22 mouse cellular contexts compared by ENCODE assay signal in the genomic region with DNA sequence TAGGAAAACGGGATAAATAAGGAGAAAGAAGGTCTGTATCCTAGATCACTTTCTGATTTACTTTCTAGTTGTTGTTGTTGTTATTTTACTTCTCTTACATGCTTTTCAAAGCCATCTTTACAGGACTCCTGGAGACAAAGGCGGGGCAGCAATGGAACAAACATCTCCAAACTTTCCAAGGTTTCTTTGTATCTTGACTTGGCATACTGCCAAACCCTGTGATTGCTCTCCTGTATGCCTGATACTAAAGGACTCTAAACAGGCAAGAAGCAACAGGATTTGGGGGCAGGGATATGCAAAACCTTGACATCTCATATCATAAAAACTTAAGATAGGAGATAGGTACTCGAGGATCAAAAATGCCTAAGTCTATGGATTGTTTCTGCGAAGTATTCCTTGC. TPM values are rescaled to one million over a fixed set of nuclear protein-coding genes. Genes with fewer than 3 reads are reported as not detected.
A peak's percentile ranks its signal among the peaks of the same experiment; 100 is the strongest.
DNase-seq lines count a peak whose midpoint lies in the region; ATAC-seq and TF ChIP-seq lines count a peak whose summit lies in the region.
"Had no signal": no experiment of that assay in that cellular context is flagged by ENCODE, and none has a peak within 500 bp of the region (broad histone marks: within the 10 kb centered on the region; RNA-seq: fewer than 3 reads in every experiment).

No protein-coding gene starts in this region.

- ATAC-seq in heart, embryonic 16.5 days (replicated peaks; ENCODE audit: extremely low read depth, insufficient read depth, low FRiP score) = no peak
- no peak for ATAC-seq in lung, postnatal 0 days
- ATAC-seq in forebrain, embryonic 16.5 days = peak; percentile 26; the same call in 1 of the 2 replicates
- ATAC-seq: CD4-positive, CD25-positive, alpha-beta regulatory T cell, adult 4 months; hindbrain, embryonic 16.5 days had no signal

- no peaks in the 10 kb centered on the region for H3K36me3 ChIP-seq in heart, embryonic 16.5 days (ENCODE audit: control insufficient read depth, insufficient read depth)
- no peaks in the 10 kb centered on the region for H3K36me3 ChIP-seq in lung, postnatal 0 days (ENCODE audit: insufficient read depth, low read length)
- H3K36me3 ChIP-seq in forebrain, embryonic 16.5 days (ENCODE audit: control insufficient read depth, insufficient read depth) = no peaks in the 10 kb centered on the region
- H3K36me3 ChIP-seq: G1E had no signal

- H3K9me3 ChIP-seq in heart, embryonic 16.5 days (replicated peaks; ENCODE audit: control insufficient read depth, low read length) = no peaks in the 10 kb centered on the region
- no peaks in the 10 kb centered on the region for H3K9me3 ChIP-seq in lung, postnatal 0 days (ENCODE audit: low read length)
- no peaks in the 10 kb centered on the region for H3K9me3 ChIP-seq in forebrain, embryonic 16.5 days (ENCODE audit: control insufficient read depth, low read length)
- H3K9me3 ChIP-seq: embryonic facial prominence, embryonic 12.5 days; limb, embryonic 15.5 days had no signal

- H3K4me2 ChIP-seq in heart, embryonic 16.5 days (ENCODE audit: low read depth, low read length) = no peak overlapping the region
- H3K4me2 ChIP-seq in lung, postnatal 0 days (replicated peaks; ENCODE audit: low read depth, low read length) = no peak overlapping the region
- H3K4me2 ChIP-seq in forebrain, embryonic 16.5 days (ENCODE audit: low read length) = no peak overlapping the region
- H3K4me2 ChIP-seq: embryonic facial prominence, embryonic 12.5 days; limb, embryonic 15.5 days had no signal

- no peak for TF ChIP-seq CTCF in lung, postnatal 0 days (IDR thresholded peaks at IDR 0.05)

- 38% methylated on average over 4 of the region's 4 CpGs for WGBS in heart, embryonic 16.5 days
- WGBS in lung, postnatal 0 days = 54% methylated on average over 4 of the region's 4 CpGs
- 42% methylated on average over 4 of the region's 4 CpGs for WGBS in forebrain, embryonic 16.5 days

- no peaks in the 10 kb centered on the region for H3K27me3 ChIP-seq in heart, embryonic 16.5 days (ENCODE audit: control insufficient read depth, insufficient read depth, low read length)
- H3K27me3 ChIP-seq in lung, postnatal 0 days (replicated peaks; ENCODE audit: insufficient read depth, low read length) = no peaks in the 10 kb centered on the region
- H3K27me3 ChIP-seq in forebrain, embryonic 16.5 days (replicated peaks; ENCODE audit: control insufficient read depth, insufficient read depth, low read length) = no peaks in the 10 kb centered on the region
- H3K27me3 ChIP-seq: embryonic facial prominence, embryonic 12.5 days; limb, embryonic 15.5 days had no signal

- no peak overlapping the region for H3K4me3 ChIP-seq in heart, embryonic 16.5 days (ENCODE audit: low read length)
- H3K4me3 ChIP-seq in lung, postnatal 0 days (ENCODE audit: low read depth, low read length) = no peak overlapping the region
- no peak overlapping the region for H3K4me3 ChIP-seq in forebrain, embryonic 16.5 days (replicated peaks; ENCODE audit: low read length)
- H3K4me3 ChIP-seq: embryonic facial prominence, embryonic 12.5 days; limb, embryonic 15.5 days; myocyte had no signal

- no peak overlapping the region for H3K9ac ChIP-seq in heart, embryonic 16.5 days (ENCODE audit: low read length)
- H3K9ac ChIP-seq in lung, postnatal 0 days (replicated peaks; ENCODE audit: low read depth) = no peak overlapping the region
- H3K9ac ChIP-seq in forebrain, embryonic 16.5 days (replicated peaks; ENCODE audit: low read depth, low read length) = no peak overlapping the region
- H3K9ac ChIP-seq: embryonic facial prominence, embryonic 12.5 days; limb, embryonic 15.5 days had no signal

- TF ChIP-seq EP300 in lung, postnatal 0 days (IDR thresholded peaks at IDR 0.05) = no peak

- peak; percentile 37 for DNase-seq in adrenal gland, postnatal 10 days
- DNase-seq in adrenal gland, adult 8-10 months = no peak
- DNase-seq in heart, adult 18-20 months = no peak
- DNase-seq in lung, postnatal 0 days (ENCODE audit: low spot score) = peak; percentile 27
- no peak for DNase-seq in lung, postnatal 4 days
- DNase-seq in gastrocnemius, postnatal 10 days = no peak
- DNase-seq: adrenal gland, postnatal 14 days; cerebellum, adult 18-20 months; heart, postnatal 10 days; kidney, adult 8-10 months; kidney, postnatal 25 days; layer of hippocampus, adult 9-11 months; retina, postnatal 1 day; thymus, adult 18-20 months had no signal

- 0 out of 2 replicates have a peak overlapping the region, but pooled peaks have one; percentile 30 for H3K27ac ChIP-seq in heart, embryonic 16.5 days (ENCODE audit: low read length)
- no peak overlapping the region for H3K27ac ChIP-seq in lung, postnatal 0 days (ENCODE audit: low read length)
- H3K27ac ChIP-seq in forebrain, embryonic 16.5 days (ENCODE audit: low read length) = no peak overlapping the region
- H3K27ac ChIP-seq: embryonic facial prominence, embryonic 12.5 days; limb, embryonic 15.5 days had no signal

- H3K4me1 ChIP-seq in heart, embryonic 16.5 days (ENCODE audit: control insufficient read depth, insufficient read depth, low read length) = peaks cover 54% of the 10 kb centered on the region
- peaks cover 18% of the 10 kb centered on the region; the same call in 1 of the 2 replicates for H3K4me1 ChIP-seq in lung, postnatal 0 days (ENCODE audit: insufficient read depth, low read depth, low read length)
- H3K4me1 ChIP-seq in forebrain, embryonic 16.5 days (replicated peaks; ENCODE audit: control insufficient read depth, insufficient read depth, low read length) = peaks cover 32% of the 10 kb centered on the region

RNA-seq across cellular contexts. Expression of gene Adgra3, which starts 6.3 kb away (rescaled TPM):
- total RNA-seq in adrenal gland, postnatal 10 days (2021) = 10 to 100 TPM; 33.2 to 36.7 TPM
- total RNA-seq in adrenal gland, adult 8-10 months (2022) = 10 to 100 TPM; 41.5 to 57.4 (median 47.3) TPM
- polyA plus RNA-seq in heart, embryonic 16.5 days (2015; fragmentation: Nextera tagmentation; extraction: Ambion mirVana) = 9.8 and 14.5 TPM in 2 replicates
- total RNA-seq in heart, adult 18-20 months (2021) = 10 to 100 TPM; 20.0 to 31.3 TPM
- polyA plus RNA-seq in lung, postnatal 0 days (2015; fragmentation: Nextera tagmentation; extraction: Ambion mirVana) = 12.2 and 14.2 TPM in 2 replicates
- polyA plus RNA-seq in forebrain, embryonic 16.5 days (2015; fragmentation: Nextera tagmentation; extraction: Ambion mirVana) = 18.5 and 19.6 TPM in 2 replicates
- total RNA-seq in gastrocnemius, postnatal 10 days (2021) = 10 to 100 TPM; 19.9 to 29.2 TPM
- polyA plus RNA-seq: CD4-positive, CD25-positive, alpha-beta regulatory T cell, adult 4 months; G1E had no signal

Comparison
In these comparisons a context has a peak if more than half of its experiments do, and no peak if none do; other contexts are left out.
1. DNase-seq: peak in adrenal gland, postnatal 10 days (single experiment) and lung, postnatal 0 days (single experiment); none in adrenal gland, adult 8-10 months (single experiment), heart, adult 18-20 months (0 of 2), lung, postnatal 4 days (0 of 2) and gastrocnemius, postnatal 10 days (single experiment).